Mouse (Mus musculus) spleen, embryonic (tissue): ENCODE measurements at regions not wholly inside any gene's neighbourhood (a gene's known extent, or its start where the extent isn't known, plus 50 kb on each side); places are given as distances from the start of the nearest gene placed in this dataset.

Experiments used
- CTCF ChIA-PET: fragments of 350-600 bp; sonication (Branson Sonifier 250); formaldehyde crosslinking; loops from one replicate; lab custom pipeline; 2022; lab: Charles Lee

- CTCF ChIA-PET = interaction anchor here (0.7 kb wide), 1 partner anchor 555 kb away, joined by 3 read pairs; no protein-coding TSS in a partner anchor
Measured at GRCm38 (mm10) chr3:114463267-114463666, 432.9 kb downstream of the Col11a1 start.

GRCm38 (mm10) chr3:114463714-114464545, 433.6 kb downstream of the Col11a1 start:
- CTCF ChIA-PET = interaction anchor here (0.7 kb wide), 1 partner anchor 554 kb away, joined by 3 read pairs; no protein-coding TSS in a partner anchor

- CTCF ChIA-PET = no interaction called here
Measured at GRCm38 (mm10) chr3:114464546-114464888, 434.2 kb downstream of the Col11a1 start.

- CTCF ChIA-PET = no interaction called here
Measured at GRCm38 (mm10) chr3:114483904-114484303, 420.0 kb upstream of the Olfm3 start.

GRCm38 (mm10) chr3:114507690-114508332, 396.1 kb upstream of the Olfm3 start:
- CTCF ChIA-PET = no interaction called here

- CTCF ChIA-PET = no interaction called here
Measured at GRCm38 (mm10) chr3:114515233-114515632, 388.6 kb upstream of the Olfm3 start.

GRCm38 (mm10) chr3:114544353-114544752, 359.5 kb upstream of the Olfm3 start:
- CTCF ChIA-PET = no interaction called here

- CTCF ChIA-PET = no interaction called here
Measured at GRCm38 (mm10) chr3:114547218-114547617, 356.7 kb upstream of the Olfm3 start.

GRCm38 (mm10) chr3:114570978-114571377, 332.9 kb upstream of the Olfm3 start:
- CTCF ChIA-PET = no interaction called here
